Mouse (Mus musculus) central nervous system, embryonic 11.5 days (tissue): Measurements from ENCODE around the gene Gm28891. TPM values are rescaled to one million over a fixed set of nuclear protein-coding genes. Genes with fewer than 3 reads are reported as not detected.

Source experiments
- polyA plus RNA-seq: library from polyadenylated mRNA; depleted of rRNA; stranded (reverse); fragments of >200 nt; gene quantifications from 2 replicates; pipeline ENCODE4 v1.2.3, GENCODE M21; 2012; rRNA removed

The Gm28891 gene
- not detected in 2 replicates for polyA plus RNA-seq

GRCm38 (mm10) chrY:60240902-60241301, at the start of gene Gm28891:
Gene Gm28891, plus strand, starts transcription at chrY:60241202.

